Mouse (Mus musculus): Measurements from ENCODE around the gene Hnrnpa0.

The Hnrnpa0 gene

DNA sequence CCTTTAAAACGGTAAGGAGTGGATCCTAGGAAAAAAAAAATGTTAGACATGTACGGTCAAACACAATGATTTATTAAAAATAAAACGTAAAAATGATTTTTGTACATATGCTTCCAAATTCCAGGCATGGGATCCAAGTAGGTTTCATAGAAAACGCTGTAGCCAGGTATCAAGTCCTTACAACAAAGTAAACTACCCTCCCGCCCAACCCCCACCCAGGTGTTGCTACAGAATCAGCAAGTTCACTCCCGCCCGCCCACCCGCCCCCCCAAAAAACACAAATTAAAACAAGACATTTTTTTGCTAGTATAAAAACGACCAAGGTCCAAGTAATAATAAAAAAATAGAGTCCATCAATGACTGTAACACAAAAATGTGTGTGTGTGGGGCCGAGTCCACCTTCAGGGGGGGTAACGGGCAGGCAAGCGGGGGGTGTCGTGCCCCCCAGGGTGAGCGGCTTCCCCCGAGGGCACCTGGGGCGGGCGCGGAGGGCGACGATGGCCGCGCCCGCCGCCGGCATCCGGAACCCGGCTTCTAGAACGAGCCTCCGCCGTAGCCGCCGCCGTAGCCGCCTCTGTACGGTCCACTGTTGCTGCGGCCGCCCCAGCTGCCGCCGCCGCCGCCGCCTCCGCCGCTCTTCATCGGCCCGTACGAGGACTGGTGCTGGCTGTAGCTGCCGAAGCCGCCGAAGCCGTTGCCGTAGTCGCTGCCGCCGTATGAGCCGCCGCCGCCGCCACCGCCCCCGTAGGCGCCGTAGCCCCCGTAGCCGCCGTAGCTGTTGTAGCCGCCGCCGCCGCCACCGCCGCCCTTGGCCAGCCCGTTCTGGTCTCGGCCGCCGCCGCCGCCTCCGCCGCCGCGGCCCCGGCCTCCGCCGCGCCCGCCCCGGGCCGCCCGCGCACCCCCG lies 1.2 kb downstream of the Hnrnpa0 start:
- peak; percentile 42 for DNase-seq (ENCODE audit: low read depth, low spot score)

GRCm38 (mm10) chr13:58126126-58126525 lies 2.2 kb downstream of the Hnrnpa0 start:
- peak; percentile 76 for DNase-seq (ENCODE audit: low read depth, low spot score)

DNA sequence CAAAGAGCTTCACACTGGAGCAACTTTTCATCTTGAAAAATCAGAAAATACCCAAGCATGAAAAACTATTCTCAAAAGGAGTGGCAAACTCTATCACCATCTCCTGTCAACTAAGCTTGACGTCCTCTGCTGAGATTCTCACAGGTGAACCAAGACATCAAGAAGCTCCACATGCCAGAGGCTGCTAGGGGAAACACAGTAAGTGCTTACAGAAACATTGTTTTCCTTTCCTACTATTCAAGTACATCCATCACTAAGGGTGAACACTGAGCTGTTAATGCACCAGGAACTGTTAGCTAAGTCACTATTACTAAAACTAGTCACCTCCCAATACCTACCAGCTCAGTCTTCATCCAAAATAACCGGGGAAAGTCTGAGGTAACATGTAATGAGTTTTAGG lies 3.4 kb downstream of the Hnrnpa0 start:
- DNase-seq (ENCODE audit: low read depth, low spot score), result no peak

GRCm38 (mm10) chr13:58124278-58124677 lies 4.1 kb downstream of the Hnrnpa0 start:
- no peak for DNase-seq (ENCODE audit: low read depth, low spot score)

DNA sequence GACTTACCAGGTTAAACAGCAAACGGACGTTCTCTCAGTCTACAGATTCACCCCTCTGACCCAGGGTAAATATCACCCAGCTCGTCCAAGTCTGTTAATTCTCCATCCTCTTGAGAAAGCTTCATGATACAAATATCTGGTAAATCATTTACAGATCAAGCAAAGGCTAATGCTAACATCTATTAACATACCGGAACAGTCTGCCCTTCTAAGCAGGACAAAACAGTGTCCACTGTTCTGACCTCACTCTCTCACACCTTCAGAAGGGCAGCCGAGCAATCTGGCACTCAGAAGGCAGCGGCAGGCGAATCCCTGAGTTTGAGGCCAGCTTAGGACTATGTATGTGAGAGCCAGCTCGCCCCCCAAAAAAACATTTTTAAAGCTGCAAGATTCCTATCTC lies 5.0 kb downstream of the Hnrnpa0 start:
- no peak for DNase-seq (ENCODE audit: low read depth, low spot score)

GRCm38 (mm10) chr13:58122786-58123297 lies 5.5 kb downstream of the Hnrnpa0 start:
- DNase-seq (ENCODE audit: low read depth, low spot score), result no peak

- DNase-seq (ENCODE audit: low read depth, low spot score), result peak; percentile 15
Observed at GRCm38 (mm10) chr13:58117318-58118017, 10.9 kb downstream of the Hnrnpa0 start.

DNA sequence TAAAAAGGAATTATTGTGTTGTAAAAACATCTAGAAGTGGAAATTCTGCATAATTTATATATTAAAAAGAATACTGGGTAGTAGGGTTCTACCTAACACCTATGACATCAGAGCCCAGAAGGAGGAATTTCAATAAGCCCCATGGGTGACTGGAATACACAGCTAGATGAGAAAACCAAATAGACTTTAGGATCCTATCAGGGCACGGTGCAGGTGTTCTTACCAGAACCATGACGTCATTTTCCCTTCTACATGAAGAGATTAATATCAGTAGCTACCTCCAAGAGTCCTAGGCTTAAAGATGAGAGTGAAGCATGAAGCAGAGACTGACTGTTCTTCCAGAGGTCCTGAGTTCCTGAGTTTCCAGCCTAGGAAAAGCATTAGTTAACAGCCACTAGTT lies 11.6 kb downstream of the Hnrnpa0 start:
- no peak for DNase-seq (ENCODE audit: low read depth, low spot score)

DNA sequence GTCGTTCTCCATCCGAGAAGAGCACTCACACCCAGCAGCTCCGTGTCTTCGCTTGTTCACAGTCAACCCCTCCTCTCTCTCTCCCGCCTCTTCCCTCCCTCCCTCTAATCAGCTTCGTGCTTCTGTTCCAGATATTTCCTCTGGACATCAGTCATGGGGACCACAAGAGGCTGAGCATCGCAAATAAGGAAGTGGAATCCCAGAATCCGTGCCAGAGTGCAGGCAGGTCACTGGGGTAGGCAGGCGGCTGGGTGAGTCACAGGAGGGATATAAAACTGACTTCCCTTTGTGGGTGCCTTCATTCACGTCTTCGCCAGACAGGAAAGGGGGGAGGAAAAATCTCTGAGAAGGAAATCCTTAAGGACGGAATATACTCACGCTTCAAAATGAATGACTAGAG lies 13.1 kb downstream of the Hnrnpa0 start:
- no peak for DNase-seq (ENCODE audit: low read depth, low spot score)

DNA sequence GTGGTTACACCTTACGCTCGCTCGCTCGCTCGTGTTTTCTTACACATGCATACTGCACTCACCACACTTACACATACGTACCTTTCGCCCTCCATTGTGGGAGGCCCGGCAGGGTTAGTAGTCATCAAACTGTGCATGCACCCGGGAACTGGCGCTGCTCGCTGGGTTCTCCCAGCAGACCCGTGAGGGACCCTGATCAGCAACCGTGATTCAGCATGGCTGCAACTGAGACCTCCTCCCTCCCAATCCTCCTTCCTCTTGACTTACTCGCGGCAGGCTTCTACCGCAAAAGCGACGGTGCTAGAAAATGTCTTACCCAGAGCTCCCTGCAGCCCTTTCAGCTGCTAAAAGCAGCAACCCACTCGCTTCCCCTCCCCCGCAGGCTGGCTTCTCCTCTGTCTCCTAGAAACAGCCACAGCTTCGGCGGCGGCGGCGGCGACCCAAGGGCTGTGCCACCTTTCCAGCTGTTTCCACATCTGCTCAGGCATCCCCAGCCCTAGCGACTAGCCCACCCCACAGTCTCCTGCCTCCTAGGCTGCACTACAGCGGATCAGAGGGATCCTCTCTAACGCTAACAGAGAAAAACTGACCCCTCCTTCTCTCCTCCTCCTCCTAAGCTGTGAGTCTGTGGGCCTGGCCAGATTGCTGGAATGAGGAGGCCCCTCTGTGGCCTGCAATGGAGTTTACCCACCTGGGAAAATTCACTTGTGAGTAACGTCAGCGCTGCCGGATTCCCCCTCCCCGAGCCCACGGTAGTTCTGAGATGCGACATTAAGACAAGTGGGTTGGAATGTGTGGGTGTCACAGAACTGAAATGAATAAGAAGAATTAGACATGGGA lies 15.1 kb downstream of the Hnrnpa0 start, which contains the start of gene Klhl3:
Klhl3 (minus strand) TSS at position 532 of the 840 bp plus-strand sequence.
- no peak for DNase-seq (ENCODE audit: low read depth, low spot score)

DNA sequence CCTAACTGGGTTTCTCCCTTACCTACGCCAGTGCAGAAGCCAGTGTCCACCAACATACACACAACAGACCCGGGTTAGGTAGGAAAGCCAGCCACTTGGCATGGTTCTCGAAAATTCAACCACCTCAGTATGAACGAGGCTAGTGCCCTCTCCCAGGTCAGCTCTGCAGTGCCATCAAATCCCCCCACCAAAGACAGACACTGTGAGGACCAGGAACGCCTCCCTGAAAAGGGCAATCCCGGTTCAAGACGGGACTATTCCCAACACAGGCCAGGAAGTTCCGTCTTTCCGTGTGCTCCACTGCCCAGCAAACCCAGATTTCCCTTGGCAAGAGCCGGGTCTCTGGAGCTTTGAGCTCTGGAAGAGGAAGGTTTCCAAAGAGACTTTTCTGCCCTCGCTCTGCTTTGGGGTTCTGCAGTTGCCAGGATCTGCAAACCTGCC lies 15.7 kb downstream of the Hnrnpa0 start:
- no peak for DNase-seq (ENCODE audit: low read depth, low spot score)

GRCm38 (mm10) chr13:58112191-58112590 lies 16.2 kb downstream of the Hnrnpa0 start:
- no peak for DNase-seq (ENCODE audit: low read depth, low spot score)

DNA sequence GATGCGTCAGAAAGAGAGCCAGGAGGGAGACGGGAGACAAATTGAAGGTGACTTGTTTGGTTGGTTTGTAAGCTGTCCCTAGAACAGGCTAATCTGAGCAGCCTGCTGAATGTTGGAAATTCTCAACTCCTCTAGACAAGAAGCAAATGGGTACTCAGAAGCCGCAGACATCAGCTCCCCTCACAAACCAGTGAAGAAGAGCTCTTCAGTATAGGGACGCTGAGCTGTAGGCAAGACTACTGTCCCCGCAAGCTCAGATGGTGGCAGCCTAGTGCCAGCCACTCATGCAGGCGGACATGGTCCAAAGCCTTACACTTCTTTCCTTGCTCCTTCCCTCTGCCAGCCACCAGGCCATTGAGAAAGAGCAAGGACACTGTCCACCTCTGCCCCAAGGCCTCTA lies 17.1 kb downstream of the Hnrnpa0 start:
- DNase-seq (ENCODE audit: low read depth, low spot score), result no peak

GRCm38 (mm10) chr13:58090643-58091042 lies 37.7 kb downstream of the Hnrnpa0 start:
- DNase-seq (ENCODE audit: low read depth, low spot score), result no peak

- DNase-seq (ENCODE audit: low read depth, low spot score), result no peak
Observed at GRCm38 (mm10) chr13:58084396-58084795, 44.0 kb downstream of the Hnrnpa0 start.

- no peak for DNase-seq (ENCODE audit: low read depth, low spot score)
Observed at GRCm38 (mm10) chr13:58083521-58083920, 44.8 kb downstream of the Hnrnpa0 start.

DNA sequence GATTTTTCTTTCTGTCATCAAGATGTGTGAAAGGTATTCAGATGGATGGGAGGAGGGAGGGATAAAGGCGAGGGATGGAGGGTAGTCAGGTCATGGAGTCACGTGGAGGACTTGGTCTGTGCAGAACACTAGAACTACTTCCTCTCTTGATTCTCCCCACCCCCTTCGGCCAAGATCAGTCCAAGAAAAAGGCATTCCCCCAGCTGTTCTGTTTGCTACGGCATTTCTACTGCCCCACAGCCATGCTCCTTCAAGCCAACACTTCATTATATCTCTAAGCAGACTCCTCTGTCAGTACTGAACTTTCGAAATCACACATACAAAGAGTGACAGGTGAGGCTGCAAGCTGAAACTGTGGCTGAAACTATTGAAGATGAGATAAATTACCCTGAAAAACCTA lies 45.3 kb downstream of the Hnrnpa0 start:
- no peak for DNase-seq (ENCODE audit: low read depth, low spot score)

DNA sequence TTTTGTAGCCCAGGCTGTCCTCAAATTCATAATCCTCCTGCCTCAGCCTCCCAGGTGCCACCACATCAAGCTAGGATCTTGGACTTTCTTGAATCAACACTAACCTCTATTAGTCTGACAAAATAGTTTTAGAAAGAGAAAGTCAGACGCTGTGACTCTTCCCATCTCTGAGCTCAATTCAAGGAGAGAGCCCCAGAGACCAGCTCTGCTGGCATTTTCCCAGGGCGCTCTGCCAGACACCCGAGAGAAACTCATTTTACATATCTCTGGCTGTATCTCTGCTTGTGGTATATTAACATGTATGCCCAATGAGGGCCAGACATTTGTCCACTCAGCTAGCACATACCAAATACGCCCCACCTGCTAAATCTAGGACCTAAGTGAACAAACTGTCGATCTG lies 50.0 kb downstream of the Hnrnpa0 start:
- DNase-seq (ENCODE audit: low read depth, low spot score), result no peak
